Mouse (Mus musculus) brown adipose tissue, adult 24 weeks (tissue): ENCODE measurements at regions not wholly inside any gene's neighbourhood (a gene's known extent, or its start where the extent isn't known, plus 50 kb on each side); places are given as distances from the start of the nearest gene placed in this dataset.
A peak's percentile ranks its signal among the peaks of the same experiment; 100 is the strongest.

Experiments
- H3K27ac ChIP-seq: fragments of 200-500 bp; replicated peaks from 2 replicates; pipeline ENCODE4 v1.5.1; 2012; ENCODE audit warnings: low read depth, mild to moderate bottlenecking, low read length
- H3K4me1 ChIP-seq: fragments of 200-500 bp; 2 replicates; pipeline ENCODE4 v1.6.1; 2012; ENCODE audit warnings: low read length, mixed read lengths; ENCODE audit not compliant: control insufficient read depth, insufficient read depth, insufficient read length
- H3K4me3 ChIP-seq: fragments of 200-500 bp; 2 replicates; pipeline ENCODE4 v1.5.1; 2012; ENCODE audit warnings: low read depth, mild to moderate bottlenecking, low read length, moderate library complexity; ENCODE audit not compliant: insufficient read depth

DNA sequence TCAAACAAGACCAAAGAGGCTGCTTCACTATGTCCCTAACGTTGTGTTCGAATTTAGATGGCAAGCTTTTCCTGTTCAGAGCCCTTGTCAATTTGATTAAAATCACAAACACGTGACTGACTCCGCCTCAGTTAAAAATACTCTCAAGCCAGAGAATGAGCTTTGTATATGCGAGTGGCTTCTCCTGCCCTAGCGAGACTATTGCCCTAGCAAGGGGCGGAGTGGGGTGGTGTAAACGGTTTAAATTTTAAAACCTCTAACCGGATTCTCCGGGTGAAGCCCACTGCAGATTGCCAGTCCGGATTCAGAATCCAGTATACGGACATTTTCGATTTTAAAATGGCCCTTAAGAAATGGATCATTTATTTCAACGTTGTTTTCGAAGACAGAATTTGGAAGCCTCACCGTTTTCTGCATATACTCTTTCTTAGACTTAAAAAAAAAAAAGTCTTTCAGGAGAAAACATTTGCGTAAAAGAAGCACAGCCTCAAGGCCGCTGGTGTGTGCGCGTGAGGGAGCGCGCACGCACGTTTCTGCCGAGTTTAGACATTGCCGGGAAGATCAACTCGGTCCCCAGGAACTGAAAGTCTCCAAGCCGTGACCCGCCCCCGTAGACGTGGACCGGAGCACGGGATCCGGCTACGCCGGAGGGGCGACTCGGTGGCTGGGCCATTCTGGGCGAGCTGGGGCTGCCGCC lies 64.0 kb upstream of the Foxn3 start:
- H3K4me1 ChIP-seq: no peaks in the 10 kb centered on the region; the same call in 1 of the 2 replicates
- H3K27ac ChIP-seq: peak overlapping the region; percentile 69
- peak overlapping the region; percentile 73 for H3K4me3 ChIP-seq

DNA sequence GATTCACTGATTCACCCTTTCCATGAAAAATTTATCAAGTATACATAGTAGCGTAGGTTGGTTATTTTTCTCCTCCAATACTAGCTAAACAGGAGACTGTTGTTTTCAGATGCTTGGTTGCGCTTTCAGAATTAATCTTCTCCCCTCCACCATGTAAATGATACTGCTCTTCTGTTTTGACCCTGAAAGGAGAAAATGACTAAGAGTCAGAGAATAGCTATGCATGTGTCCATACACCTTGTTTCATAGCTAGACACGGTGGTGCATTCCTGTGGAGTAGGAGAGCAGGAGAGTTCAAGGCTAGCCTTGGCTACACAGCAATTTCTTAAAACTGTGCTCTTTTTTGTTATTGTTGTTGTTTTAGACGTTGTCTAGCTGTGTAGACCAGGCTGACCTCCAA lies 62.8 kb upstream of the Foxn3 start:
- H3K4me3 ChIP-seq: no peak overlapping the region
- H3K27ac ChIP-seq: no peak overlapping the region
- H3K4me1 ChIP-seq: no peaks in the 10 kb centered on the region; the same call in 1 of the 2 replicates

DNA sequence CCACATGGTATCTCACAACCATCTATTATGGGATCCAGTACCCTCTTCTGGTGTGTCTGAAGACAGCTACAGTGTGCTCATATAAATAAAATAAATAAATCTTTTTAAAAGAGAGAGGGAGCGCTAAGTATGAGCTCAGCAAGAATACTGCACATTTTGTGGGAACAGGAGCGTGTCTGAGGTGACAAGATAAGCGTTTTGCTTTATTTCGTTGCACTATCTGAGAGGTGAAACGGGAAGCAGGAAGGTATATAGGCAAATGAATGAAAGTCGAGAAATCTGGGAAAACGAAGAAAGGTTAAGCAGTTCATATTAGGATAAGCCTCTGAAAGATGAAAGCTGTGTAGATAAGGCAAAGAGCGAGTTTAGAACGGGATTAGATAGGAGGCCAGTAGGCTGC lies 61.7 kb upstream of the Foxn3 start:
- Histone ChIP-seq H3K27ac (no peak overlapping the region), H3K4me1 (no peaks in the 10 kb centered on the region; the same call in 1 of the 2 replicates), H3K4me3 (no peak overlapping the region)

DNA sequence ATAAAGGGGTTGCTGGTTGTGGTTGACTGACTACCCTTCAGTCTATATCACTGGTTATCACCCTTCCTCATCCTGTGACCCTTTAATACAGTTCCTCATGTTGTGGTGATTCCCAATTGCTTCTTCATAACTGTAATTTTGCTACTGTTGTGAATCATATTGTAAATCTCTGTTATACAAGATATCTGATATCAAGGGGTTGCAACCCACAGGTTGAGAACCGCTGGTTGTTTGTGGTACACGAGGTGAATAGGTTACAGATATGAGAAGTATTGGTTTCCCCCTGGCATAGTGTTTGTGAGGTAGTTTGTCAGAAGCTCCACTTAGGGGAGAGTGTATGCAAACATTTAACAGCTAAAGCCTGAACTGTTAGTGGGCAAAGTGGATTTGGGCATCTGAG lies 58.9 kb upstream of the Foxn3 start:
- no peak overlapping the region for H3K27ac ChIP-seq
- H3K4me3 ChIP-seq: no peak overlapping the region
- no peaks in the 10 kb centered on the region for H3K4me1 ChIP-seq

DNA sequence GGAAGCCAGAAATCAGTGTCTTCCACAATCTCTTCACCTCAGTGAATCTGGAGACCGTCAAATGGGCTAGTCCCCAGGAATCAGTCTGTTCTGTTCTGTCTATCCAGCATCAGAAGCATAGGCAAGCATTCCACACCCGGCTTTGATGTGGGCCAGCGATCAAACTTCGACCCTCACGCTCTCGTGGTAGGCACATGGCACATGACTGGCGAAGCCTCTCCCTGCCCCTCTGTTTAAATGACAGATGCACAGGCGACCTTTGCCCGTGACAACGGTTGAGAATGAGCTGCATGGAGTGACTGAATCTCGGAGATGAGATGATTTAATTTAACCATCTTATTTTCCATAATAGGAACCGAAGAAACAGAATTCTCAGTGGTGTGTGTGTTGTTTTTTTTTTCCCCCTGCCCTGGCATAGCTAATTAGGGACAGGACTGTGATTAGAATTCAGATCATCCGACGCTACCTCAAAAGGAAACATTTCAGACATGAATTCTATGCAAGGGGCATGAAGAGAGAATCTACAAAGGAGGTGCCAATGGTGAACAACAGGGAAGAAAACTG lies 53.9 kb upstream of the Foxn3 start:
- H3K4me1 ChIP-seq: no peaks in the 10 kb centered on the region
- H3K27ac ChIP-seq: no peak overlapping the region
- H3K4me3 ChIP-seq: no peak overlapping the region

DNA sequence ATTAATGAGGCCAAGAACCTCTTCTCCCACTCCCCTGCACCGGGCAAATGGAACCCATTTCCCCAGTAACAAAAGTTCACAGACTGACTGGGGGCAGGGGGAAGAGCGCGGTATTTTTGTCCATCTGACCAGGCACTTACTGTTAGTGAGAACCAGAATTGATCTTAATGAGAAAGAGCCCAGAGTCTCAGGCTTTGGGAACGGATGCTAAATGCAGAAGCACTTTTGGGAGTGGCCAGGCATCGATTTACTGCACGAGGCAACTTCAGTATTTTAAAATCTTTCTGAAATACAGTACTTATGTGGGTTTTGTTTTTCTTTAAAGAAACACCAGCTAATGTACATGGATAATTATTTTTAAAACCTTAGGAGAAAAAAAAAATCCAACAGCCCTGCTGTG lies 51.0 kb upstream of the Foxn3 start:
- Histone ChIP-seq H3K27ac (no peak overlapping the region), H3K4me3 (no peak overlapping the region), H3K4me1 (no peaks in the 10 kb centered on the region)
